Mouse (Mus musculus): Measurements from ENCODE around the gene Hikeshi.

The Hikeshi gene

DNA sequence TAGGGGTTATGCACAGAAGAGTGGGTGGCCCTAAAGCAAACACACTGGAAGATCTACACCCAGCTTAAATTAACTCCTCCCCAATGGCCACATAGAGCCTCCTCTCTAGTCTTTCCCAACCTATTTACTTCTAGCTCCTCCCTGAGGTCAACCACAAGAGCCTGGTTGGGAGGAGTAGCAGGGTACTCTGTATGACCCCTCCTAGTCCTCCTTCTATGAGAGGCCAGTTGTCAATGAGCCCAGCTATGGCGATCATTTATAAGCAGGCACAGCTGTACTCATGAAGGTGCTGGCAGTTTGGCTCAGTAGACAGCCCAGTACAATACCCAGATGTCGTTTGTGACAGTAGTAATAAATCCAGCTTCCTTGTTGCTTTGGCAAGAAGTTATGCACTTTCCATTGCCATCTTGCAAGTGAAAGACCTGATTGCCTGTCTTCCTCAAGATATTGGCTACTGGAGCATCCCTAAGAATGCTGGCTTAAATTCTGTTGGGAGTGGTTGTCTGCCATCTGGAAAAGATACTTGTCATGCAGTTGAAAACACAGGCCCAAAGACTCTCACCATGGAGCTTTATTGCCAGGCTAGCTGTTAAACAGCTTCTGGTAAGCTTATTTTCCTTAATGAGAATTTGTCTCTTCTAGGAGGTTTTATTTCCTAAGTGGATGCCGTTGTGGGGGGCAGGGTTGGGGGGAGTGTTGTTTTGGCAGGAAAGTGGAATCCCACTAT, 27.4 kb downstream of the Hikeshi start:
- DNase-seq (ENCODE audit: low spot score in 2 of 2): no peak

DNA sequence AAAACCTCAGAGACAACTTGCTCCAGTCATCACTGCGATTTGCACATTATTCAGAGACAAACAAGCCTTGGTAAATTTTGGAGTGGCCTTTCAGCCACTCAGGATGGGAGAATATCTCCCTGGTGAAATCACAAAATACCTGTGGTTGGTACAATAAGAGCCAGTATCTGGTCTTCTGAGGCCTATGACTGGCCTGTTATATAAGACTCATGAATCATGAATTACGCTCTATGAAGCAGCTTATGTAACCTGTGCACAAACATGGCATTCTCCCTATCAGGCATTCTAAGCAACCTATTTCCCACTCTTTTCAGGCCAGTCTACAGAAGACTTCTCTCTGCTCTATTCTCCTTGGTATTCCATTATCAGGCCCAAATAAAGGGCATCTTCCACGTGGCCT, 28.6 kb downstream of the Hikeshi start:
- DNase-seq (ENCODE audit: low spot score in 2 of 2): no peak

DNA sequence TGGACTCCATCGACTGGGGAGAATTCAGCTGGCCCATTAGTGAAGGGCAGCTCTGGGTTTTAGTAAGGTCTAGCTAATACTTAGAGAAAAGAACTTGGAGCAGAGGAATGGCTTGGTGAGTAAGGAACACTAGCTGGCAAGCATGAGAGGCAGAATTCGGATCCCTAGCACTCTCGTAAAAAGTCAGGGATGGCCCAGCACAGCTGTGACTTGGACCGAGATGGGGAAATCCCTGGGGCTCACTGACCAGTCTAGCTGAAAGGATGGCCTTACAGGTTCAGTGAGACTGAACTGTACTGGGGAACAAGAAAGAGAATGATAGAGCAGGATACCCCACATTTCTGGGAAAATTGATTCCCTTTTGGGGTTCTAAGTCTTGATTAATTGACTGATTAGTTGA, 31.3 kb downstream of the Hikeshi start:
- no peak for DNase-seq (ENCODE audit: low spot score in 2 of 2)

DNA sequence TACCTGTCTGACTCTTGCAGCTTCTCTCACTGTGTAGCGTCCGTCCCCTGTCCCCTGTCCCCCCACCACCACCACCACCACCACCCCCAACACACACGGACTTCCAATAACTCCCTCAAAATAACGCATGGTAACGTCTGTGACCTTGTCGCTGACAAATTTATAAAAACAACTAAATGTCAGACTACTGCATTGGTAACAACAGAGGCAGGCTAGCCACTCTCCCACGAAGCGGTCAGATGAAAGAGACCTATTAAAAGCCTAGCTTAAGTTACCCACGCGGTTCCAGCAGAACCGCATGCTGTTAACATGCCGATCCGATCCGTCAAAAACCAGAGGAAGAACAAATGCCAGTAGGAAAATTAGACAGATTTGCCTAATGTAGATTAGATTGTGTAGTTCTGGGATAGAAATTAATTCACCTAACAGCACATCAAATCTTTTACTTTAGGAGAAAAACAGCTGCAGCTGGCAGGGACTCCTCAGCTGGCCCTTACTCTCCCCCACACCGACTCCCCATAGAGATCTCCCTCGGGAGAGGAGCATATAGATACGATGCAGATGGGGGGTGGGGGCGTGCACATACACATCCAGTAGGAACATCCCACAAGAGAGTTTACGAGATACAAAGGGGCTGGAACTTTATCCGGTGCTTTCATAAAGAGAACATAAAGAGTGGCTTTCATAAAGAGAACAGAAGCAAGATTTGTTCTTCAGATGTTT, 31.9 kb downstream of the Hikeshi start:
- DNase-seq (ENCODE audit: low spot score in 2 of 2): no peak

DNA sequence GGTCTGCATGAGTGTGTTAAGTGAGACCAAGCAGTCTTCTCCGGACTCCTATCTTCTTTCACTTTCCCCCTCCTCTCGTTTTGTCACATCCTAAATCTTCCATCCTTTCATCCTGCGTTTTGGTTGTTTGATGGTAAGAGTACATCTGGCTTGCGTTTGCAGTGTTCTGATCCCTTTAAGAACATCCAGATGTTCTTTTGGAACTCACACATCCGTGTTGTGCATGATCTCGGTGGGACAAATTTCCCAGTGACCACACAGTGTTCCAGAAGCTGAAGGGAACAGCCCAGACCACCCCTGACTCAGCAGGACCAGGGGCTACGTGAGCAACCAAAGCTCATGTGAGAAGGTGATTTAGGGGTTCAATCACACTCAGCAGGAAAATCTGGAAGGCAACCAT, 32.6 kb downstream of the Hikeshi start:
- no peak for DNase-seq (ENCODE audit: low spot score in 2 of 2)

DNA sequence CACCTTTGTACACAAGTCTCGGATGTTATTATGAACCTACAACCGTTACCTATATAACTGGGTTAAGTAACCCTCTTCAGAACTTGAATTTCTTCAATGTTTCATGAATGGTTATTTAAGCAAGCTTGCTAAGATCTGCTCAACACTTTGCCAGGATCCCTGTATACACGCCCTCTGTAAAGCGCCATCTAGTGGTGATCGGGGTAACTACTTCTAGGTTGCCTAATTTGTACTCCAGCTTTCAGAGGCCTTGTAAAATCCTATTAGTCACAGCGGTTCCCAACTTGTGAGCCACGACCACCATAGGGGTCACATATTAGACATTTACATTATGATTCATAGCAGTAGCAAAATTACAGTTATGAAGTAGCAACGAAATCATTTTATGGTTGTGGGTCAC, 33.1 kb downstream of the Hikeshi start:
- peak; percentile 14 to 59 for DNase-seq (ENCODE audit: low spot score in 2 of 2)

DNA sequence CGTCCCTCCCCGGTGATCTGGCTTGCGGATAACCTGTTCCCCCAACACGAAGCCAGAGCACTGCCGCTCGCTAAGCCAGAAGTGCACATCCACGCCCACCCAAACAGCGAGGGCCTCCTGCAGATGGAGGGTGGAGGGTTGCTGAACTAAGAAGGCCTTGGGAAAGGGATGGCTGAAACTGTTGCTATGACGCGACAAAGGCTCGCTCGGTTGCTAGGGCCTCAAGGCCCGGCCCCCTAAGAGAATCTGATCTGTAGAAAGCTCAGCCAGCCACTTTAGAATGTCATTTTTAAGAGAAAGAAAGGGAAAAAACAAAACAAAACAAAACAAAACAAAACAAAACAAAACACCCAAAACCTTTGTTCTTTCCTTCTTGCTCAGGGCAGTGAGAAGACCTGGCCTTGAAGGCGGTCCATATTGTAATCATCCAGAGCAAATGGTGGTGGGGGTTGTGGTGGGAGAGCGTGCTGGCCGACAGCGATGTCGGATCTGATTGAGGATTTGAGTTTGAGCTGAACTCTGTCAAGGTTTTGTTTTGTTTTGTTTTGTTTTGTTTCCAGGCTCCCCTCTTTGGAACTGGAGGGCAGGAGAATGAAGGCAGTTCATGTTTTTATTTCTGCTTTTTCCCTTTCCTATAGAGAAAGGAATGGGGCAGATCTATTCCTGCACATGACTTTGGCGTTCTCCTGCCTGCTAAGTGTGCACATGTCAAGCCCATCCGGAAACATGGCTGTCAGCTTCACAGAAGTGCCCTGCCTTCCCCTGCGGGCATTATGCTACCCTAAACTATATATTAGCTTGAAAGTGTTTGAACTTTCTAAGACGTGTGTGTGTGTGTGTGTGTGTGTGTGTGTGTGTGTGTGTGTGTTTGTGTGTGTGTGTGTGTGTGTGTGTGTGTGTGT, 37.3 kb downstream of the Hikeshi start, which contains the start of gene Ccdc81:
Ccdc81 (minus strand) TSS at position 188 of the 902 bp plus-strand sequence.
- no peak for DNase-seq (ENCODE audit: low spot score in 2 of 2)

DNA sequence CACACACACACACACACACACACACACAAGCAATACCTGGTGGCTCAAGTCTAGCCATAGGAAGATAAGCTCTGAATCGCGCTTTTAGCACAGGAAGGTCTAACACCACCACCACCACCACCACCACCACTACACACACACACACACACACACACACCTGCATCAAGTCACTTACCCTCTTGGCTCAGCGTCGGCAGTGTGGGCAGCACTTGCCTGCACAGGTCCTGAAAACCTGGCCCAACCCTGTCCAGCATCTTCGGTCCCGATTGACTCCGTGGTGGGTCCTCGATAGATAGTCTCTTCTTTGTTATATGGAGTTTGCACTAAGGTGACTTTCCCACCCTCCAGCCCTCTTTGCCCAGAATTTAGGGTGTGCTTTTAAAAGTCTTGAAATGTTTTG, 38.0 kb downstream of the Hikeshi start:
- DNase-seq (ENCODE audit: low spot score in 2 of 2): no peak

DNA sequence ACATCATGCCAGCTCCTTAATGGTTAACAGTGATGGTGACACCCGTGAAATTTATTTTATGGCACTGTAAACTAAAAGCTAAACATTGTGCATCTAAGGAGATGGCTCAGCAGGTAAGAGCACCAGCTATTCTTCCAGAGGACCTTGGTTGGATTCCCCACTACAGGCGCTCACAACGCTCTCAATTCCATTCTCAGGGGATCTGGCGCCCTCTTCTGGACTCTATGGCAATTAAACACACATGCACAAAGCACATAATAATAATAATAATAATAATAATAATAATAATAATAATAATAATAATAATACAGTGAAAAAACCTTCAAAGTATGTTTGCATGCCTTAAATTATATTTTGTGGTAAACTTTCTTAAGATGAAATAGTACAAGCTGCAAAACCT, 49.1 kb downstream of the Hikeshi start:
- DNase-seq (ENCODE audit: low spot score in 2 of 2): no peak

DNA sequence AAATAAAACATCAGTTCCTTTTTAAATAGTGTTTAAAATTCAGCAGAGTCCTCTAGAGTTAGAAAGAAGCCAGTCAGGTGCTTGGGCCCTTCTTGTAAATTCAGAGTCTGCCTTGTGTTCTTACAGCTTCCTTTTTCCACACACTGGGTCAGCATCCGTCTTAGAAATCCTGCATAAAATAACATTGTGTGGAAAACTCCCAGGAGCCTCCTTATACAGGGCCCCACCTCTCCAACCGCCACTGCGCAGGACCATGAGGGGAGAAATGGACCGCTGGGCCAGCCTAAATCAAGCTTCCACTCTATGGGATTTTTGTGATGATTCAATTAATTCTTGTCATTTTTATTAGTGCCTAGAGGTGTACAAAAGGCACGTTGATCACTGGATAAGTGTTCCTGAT, 49.6 kb downstream of the Hikeshi start:
- DNase-seq (ENCODE audit: low spot score in 2 of 2): no peak

DNA sequence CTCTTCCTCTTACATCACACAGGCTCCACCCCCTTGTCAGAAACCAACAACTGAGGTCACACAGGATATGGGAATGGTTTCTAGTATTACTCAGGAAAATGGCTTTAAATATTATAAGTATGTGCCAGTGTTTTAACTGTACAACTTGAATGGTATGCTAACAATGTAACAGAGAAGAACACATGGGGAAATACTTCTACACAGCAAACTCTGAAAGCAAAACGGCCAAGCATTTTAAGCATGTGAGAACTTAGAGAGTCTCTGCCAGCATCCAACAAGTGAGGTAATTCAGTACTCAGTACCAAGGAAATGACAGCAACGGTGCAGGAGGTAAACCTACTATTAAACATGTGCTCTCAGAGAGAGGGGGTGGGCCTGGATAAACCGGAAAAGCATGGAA, 56.5 kb downstream of the Hikeshi start:
- DNase-seq (ENCODE audit: low spot score in 2 of 2): no peak

DNA sequence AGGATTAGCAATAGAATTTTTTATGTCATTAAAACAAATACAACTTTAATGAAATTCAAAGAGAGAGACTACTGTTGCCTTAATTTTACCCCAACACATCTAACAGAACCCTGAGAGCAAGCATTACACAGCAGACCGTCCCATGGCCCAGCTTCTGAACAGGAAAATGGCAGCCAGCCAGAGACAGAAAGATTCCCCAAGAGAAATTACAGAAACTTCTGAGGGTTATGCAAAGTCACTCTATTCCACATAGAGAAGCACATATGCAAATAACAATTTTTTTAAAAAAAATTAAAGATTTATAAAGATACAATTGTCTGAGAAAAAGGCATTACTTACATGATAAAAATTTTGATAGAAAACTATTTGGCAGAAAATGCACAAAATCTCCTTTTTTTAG, 61.3 kb downstream of the Hikeshi start:
- no peak for DNase-seq (ENCODE audit: low spot score in 2 of 2)

Measured in spleen, postnatal 14 days (tissue).